Mouse (Mus musculus) E14TG2a.4 (cell line): Measurements from ENCODE around the gene Paxbp1.

Experiments used
- H3K27me3 ChIP-seq: 2 replicates; pipeline ENCODE4 v1.6.1; 2014; ENCODE audit warnings: low read length, control low read depth; ENCODE audit not compliant: insufficient read depth
- H3K36me3 ChIP-seq: 2 replicates; pipeline ENCODE4 v1.6.1; 2014; ENCODE audit warnings: low read length, control low read depth; ENCODE audit not compliant: insufficient read depth
- H3K4me1 ChIP-seq: replicated peaks from 2 replicates; pipeline ENCODE4 v1.6.1; 2014; ENCODE audit warnings: low read depth, low read length, control low read depth
- H3K4me3 ChIP-seq: replicated peaks from 2 replicates; pipeline ENCODE4 v1.5.1; 2014; ENCODE audit warnings: mild to moderate bottlenecking, low read length
- H3K9me3 ChIP-seq: 2 replicates; pipeline ENCODE4 v1.6.1; 2014; ENCODE audit warnings: low read length, control low read depth
- CTCF ChIP-seq: conservative IDR thresholded peaks from 2 replicates; pipeline ENCODE4 v1.5.1; 2014; ENCODE audit warnings: low read length
- NANOG ChIP-seq: IDR thresholded peaks from 2 replicates; pipeline ENCODE4 v1.6.1; 2014; ENCODE audit warnings: borderline replicate concordance, low read length, mixed read lengths
- POU5F1 ChIP-seq: IDR thresholded peaks from 2 replicates; pipeline ENCODE4 v1.6.1; 2014; ENCODE audit warnings: low read length, borderline replicate concordance

The Paxbp1 gene

GRCm38 (mm10) chr16:91073163-91073892 lies 29.0 kb upstream of the Paxbp1 start:
- peaks cover 25% of the 10 kb centered on the region for H3K4me1 ChIP-seq
- H3K9me3 ChIP-seq, result peaks cover 4% of the 10 kb centered on the region
- TF ChIP-seq NANOG (no peak), CTCF (peak; percentile 39)
- no peaks in the 10 kb centered on the region for H3K27me3 ChIP-seq
- H3K36me3 ChIP-seq, result no peaks in the 10 kb centered on the region
- H3K4me3 ChIP-seq, result no peak overlapping the region

DNA sequence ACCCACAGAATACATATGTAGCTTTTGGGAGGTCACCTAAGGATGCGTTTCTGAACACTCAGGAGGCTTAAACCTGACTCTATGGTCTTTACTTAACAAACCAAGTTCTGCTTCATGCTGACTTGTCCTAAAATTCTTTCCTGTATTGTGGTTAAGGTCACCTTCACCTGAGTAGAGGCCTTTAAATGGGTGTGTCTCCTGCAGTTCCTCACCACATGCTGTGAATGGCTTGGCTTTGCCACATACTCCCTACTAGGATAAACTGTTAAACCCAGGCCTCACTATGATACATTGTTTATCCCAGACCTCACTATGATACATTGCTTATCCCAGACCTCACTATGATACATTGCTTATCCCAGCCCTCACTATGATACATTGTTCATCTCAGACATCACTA lies 27.9 kb upstream of the Paxbp1 start:
- Histone ChIP-seq H3K36me3 (no peaks in the 10 kb centered on the region), H3K9me3 (no peaks in the 10 kb centered on the region), H3K4me1 (peaks cover 25% of the 10 kb centered on the region), H3K4me3 (no peak overlapping the region), H3K27me3 (no peaks in the 10 kb centered on the region; the same call in 1 of the 2 replicates)
- no peak for TF ChIP-seq NANOG
- TF ChIP-seq POU5F1, result no peak
- no peak for TF ChIP-seq CTCF

GRCm38 (mm10) chr16:91068969-91069368 lies 24.6 kb upstream of the Paxbp1 start:
- H3K9me3 ChIP-seq, result no peaks in the 10 kb centered on the region

GRCm38 (mm10) chr16:91067122-91067521 lies 22.8 kb upstream of the Paxbp1 start:
- Histone ChIP-seq H3K27me3 (peaks cover 17% of the 10 kb centered on the region), H3K4me1 (peaks cover 14% of the 10 kb centered on the region), H3K36me3 (no peaks in the 10 kb centered on the region), H3K9me3 (no peaks in the 10 kb centered on the region), H3K4me3 (no peak overlapping the region)
- TF ChIP-seq NANOG (no peak), CTCF (no peak), POU5F1 (no peak)

More at GRCm38 (mm10) chr16:91068969-91069368, 24.6 kb upstream of the Paxbp1 start:
- Histone ChIP-seq H3K27me3 (peaks cover 6% of the 10 kb centered on the region), H3K4me1 (peaks cover 25% of the 10 kb centered on the region), H3K36me3 (no peaks in the 10 kb centered on the region), H3K4me3 (no peak overlapping the region)
- TF ChIP-seq POU5F1 (no peak), NANOG (no peak), CTCF (no peak)

GRCm38 (mm10) chr16:91064583-91065365 lies 20.4 kb upstream of the Paxbp1 start:
- Histone ChIP-seq H3K4me3 (no peak overlapping the region), H3K9me3 (no peaks in the 10 kb centered on the region), H3K36me3 (no peaks in the 10 kb centered on the region), H3K27me3 (peaks cover 24% of the 10 kb centered on the region), H3K4me1 (no peaks in the 10 kb centered on the region)
- TF ChIP-seq NANOG (no peak), CTCF (no peak), POU5F1 (no peak)

GRCm38 (mm10) chr16:91063786-91064185 lies 19.4 kb upstream of the Paxbp1 start:
- no peaks in the 10 kb centered on the region for H3K4me1 ChIP-seq
- TF ChIP-seq NANOG (no peak), CTCF (no peak), POU5F1 (no peak)
- no peak overlapping the region for H3K4me3 ChIP-seq
- H3K36me3 ChIP-seq, result no peaks in the 10 kb centered on the region
- peaks cover 32% of the 10 kb centered on the region for H3K27me3 ChIP-seq
- H3K9me3 ChIP-seq, result no peaks in the 10 kb centered on the region

GRCm38 (mm10) chr16:91061531-91062318 lies 17.4 kb upstream of the Paxbp1 start:
- peaks cover 2% of the 10 kb centered on the region; the same call in 1 of the 2 replicates for H3K4me1 ChIP-seq
- H3K36me3 ChIP-seq, result no peaks in the 10 kb centered on the region
- no peaks in the 10 kb centered on the region for H3K9me3 ChIP-seq
- H3K27me3 ChIP-seq, result peaks cover 41% of the 10 kb centered on the region
- no peak overlapping the region for H3K4me3 ChIP-seq
- TF ChIP-seq NANOG, result no peak
- no peak for TF ChIP-seq POU5F1
- no peak for TF ChIP-seq CTCF

DNA sequence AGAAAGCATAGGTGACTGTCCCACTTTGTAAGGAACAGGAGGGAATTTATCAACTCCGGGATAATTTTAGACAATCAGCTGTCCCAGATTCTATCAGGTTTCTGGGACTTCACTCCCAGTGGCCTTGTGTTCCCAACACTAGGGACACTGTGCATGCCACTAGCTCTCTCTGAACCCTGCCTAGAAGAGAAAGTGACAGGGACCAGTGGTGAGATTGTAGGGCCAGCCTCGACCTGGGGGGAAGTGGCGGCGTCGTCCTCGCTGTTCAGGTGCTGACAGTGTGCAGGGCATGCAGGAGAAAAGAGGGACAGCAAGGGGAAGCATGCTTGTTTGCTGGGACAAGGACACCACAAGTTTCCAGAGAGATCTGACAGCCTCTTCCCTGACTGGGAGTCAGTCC lies 13.4 kb upstream of the Paxbp1 start:
- Histone ChIP-seq H3K36me3 (no peaks in the 10 kb centered on the region), H3K27me3 (peaks cover 35% of the 10 kb centered on the region), H3K4me3 (no peak overlapping the region), H3K9me3 (no peaks in the 10 kb centered on the region), H3K4me1 (peaks cover 11% of the 10 kb centered on the region)
- TF ChIP-seq CTCF, result no peak
- no peak for TF ChIP-seq POU5F1
- TF ChIP-seq NANOG, result no peak
